Mouse (Mus musculus) lung, embryonic 15.5 days (tissue): ENCODE data around the gene Nfkbie. TPM values are rescaled to one million over a fixed set of nuclear protein-coding genes. Genes with fewer than 3 reads are reported as not detected.

Experiments used
- ATAC-seq: fragments of 200-750 bp; cut with Nextera tagmentation; 2 replicates; pipeline ENCODE4 v1.8.0; 2017; ENCODE audit warnings: moderate number of reproducible peaks, borderline replicate concordance; ENCODE audit not compliant: low FRiP score, low TSS enrichment; ENCODE audit errors: extremely low read depth
- H3K27ac ChIP-seq: fragments of 300-500 bp; sonication (generic); 2 replicates; pipeline ENCODE4 v1.5.1; 2015; ENCODE audit warnings: moderate library complexity, mild to moderate bottlenecking, inconsistent platforms
- H3K27me3 ChIP-seq: fragments of 300-500 bp; sonication (generic); 2 replicates; pipeline ENCODE4 v1.6.1; 2015; ENCODE audit warnings: inconsistent platforms
- H3K36me3 ChIP-seq: fragments of 300-500 bp; sonication (generic); 2 replicates; pipeline ENCODE4 v1.6.1; 2015; ENCODE audit warnings: inconsistent platforms
- H3K4me1 ChIP-seq: fragments of 300-500 bp; sonication (generic); 2 replicates; pipeline ENCODE4 v1.6.1; 2015; ENCODE audit warnings: inconsistent platforms
- H3K4me2 ChIP-seq: fragments of 300-500 bp; sonication (generic); 2 replicates; pipeline ENCODE4 v1.6.1; 2015; ENCODE audit warnings: inconsistent platforms, mild to moderate bottlenecking, moderate library complexity
- H3K4me3 ChIP-seq: fragments of 300-500 bp; sonication (generic); 2 replicates; pipeline ENCODE4 v1.5.1; 2015; ENCODE audit warnings: mild to moderate bottlenecking, inconsistent platforms
- H3K9ac ChIP-seq: fragments of 300-500 bp; sonication (generic); 2 replicates; pipeline ENCODE4 v1.6.1; 2015; ENCODE audit warnings: inconsistent platforms
- H3K9me3 ChIP-seq: fragments of 300-500 bp; sonication (generic); 2 replicates; pipeline ENCODE4 v1.6.1; 2016; ENCODE audit warnings: inconsistent platforms
- WGBS: fragments of 180-500 bp; shearing (Covaris S2); methylation state at CpG from one replicate; pipeline ENCODE4 v1.1.7; 2015; 5-methylcytosine and 5-hydroxymethylcytosine counted together
- polyA plus RNA-seq: library from polyadenylated mRNA; unstranded; fragments of >200 nt; fragmentation: Nextera tagmentation; extraction: Ambion mirVana; gene quantifications from 2 replicates; pipeline ENCODE4 v1.2.1, GENCODE M21; 2015

The Nfkbie gene
- polyA plus RNA-seq, 1 experiment from 2014 or later = 5.0 TPM

DNA sequence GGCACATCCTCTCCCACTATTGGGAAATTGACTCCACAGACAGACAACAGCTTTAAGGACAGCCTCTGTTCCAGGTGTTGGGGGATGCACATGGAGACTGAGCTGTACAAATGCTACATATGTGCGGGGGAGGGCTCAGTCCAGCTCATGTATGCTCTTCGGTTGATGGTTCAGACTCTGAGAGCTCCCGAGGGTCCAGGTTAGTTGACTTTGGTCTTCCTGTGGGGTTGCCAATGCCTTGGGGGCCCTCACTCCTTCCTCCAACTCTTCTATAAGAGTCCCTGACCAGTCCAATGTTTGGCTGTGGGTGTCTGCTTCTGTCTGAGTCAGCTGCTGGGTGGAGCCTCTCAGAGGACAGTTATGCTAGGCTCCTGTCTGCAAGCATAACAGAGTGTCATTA is 2.4 kb upstream of the Nfkbie start:
- Histone ChIP-seq H3K27ac (no peak overlapping the region), H3K27me3 (peaks cover 57% of the 10 kb centered on the region), H3K9ac (no peak overlapping the region), H3K4me1 (peaks cover 21% of the 10 kb centered on the region), H3K36me3 (no peaks in the 10 kb centered on the region), H3K9me3 (no peaks in the 10 kb centered on the region), H3K4me2 (no peak overlapping the region), H3K4me3 (no peak overlapping the region)
- ATAC-seq = no peak
- WGBS = 72% methylated on average over 3 of the region's 3 CpGs

DNA sequence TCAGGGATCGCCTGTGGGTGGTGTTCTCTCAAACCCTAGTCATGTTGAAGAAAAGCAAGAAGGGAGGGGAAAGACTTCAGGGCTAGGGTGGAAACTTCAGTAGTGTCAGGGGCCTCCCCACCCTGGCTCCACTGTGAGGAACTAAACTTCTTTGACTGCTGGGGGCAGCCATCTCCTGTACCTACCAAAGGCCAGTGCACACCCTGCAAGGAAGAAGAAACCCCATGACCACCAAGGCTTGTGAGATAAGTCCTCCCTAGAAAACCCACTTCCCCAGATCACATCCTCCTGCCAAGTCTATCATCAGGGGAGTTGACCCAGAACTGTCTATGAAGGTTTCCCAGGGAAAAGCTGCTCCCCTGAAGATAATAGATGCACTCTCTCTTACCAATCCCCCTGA is 1.1 kb upstream of the Nfkbie start:
- no peak for ATAC-seq
- Histone ChIP-seq H3K4me1 (peaks cover 18% of the 10 kb centered on the region), H3K4me2 (no peak overlapping the region), H3K27ac (no peak overlapping the region), H3K4me3 (no peak overlapping the region), H3K27me3 (peaks cover 45% of the 10 kb centered on the region), H3K9ac (no peak overlapping the region), H3K9me3 (no peaks in the 10 kb centered on the region), H3K36me3 (no peaks in the 10 kb centered on the region)
- 39% methylated on average over 1 of the region's 1 CpGs for WGBS

DNA sequence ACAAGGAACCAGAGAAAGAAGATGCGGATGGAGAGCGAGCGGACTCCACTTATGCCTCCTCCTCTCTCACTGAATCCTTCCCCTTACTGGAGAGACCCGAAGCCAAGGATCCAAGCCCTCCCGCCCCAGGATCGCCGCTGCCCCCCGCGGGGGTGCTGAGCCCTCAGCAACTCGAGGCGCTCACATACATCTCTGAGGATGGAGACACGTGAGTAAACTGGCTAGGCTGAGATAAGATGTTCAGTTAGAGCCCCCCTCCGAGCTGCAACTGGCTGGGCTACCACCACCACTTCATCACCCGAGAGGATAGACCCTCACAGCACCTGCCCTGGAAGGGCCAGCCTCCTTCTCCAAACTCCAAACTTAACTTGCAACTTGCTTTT is 595 bp downstream of the Nfkbie start:
- Histone ChIP-seq H3K4me1 (peaks cover 10% of the 10 kb centered on the region), H3K27ac (no peak overlapping the region), H3K9ac (peak overlapping the region; percentile 47), H3K9me3 (no peaks in the 10 kb centered on the region), H3K4me3 (peak overlapping the region; percentile 55), H3K36me3 (no peaks in the 10 kb centered on the region), H3K4me2 (peak overlapping the region; percentile 94), H3K27me3 (peaks cover 32% of the 10 kb centered on the region)
- WGBS = 2% methylated on average over 14 of the region's 14 CpGs
- ATAC-seq = no peak

DNA sequence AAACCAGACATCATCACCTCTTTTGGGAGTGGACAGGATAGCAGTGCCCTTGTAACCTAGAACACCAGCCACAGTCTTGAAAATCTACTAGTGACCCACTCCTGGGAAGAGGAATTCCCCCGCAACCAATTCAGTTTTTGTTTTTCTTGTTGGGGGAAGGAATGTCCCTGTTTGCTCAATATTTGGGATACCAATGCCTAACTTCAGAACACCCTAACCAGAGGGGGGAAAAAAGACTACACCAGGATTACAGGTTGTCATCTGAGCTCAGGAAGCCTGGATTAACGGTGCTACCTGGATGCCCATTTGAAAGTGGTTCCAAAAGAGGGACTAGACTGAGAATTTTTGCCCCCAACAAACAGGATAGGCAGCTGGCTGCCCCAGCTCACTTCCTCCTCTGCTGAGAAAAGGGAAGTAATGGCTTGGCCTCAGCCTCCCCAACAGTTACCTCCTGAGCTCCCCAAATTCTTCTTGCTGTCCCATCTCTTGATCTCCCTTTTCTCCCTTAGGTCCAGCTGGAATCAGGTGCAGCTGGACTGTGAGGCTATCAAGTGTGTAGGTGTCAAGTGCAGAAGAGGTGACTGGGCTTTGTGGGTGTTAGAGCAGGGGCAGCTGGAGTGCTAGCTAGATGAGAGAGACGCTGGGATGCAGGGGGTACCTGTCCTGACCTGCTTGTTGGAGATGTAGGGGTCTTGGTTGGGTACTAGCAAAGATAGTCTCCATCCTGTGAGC is 1.2 kb downstream of the Nfkbie start:
- Histone ChIP-seq H3K9me3 (no peaks in the 10 kb centered on the region), H3K4me2 (peak overlapping the region; percentile 94), H3K9ac (no peak overlapping the region), H3K27ac (no peak overlapping the region), H3K4me1 (peaks cover 10% of the 10 kb centered on the region), H3K4me3 (peak overlapping the region; percentile 55), H3K36me3 (no peaks in the 10 kb centered on the region), H3K27me3 (peaks cover 28% of the 10 kb centered on the region)
- ATAC-seq = no peak
- WGBS = 52% methylated on average over 3 of the region's 3 CpGs

DNA sequence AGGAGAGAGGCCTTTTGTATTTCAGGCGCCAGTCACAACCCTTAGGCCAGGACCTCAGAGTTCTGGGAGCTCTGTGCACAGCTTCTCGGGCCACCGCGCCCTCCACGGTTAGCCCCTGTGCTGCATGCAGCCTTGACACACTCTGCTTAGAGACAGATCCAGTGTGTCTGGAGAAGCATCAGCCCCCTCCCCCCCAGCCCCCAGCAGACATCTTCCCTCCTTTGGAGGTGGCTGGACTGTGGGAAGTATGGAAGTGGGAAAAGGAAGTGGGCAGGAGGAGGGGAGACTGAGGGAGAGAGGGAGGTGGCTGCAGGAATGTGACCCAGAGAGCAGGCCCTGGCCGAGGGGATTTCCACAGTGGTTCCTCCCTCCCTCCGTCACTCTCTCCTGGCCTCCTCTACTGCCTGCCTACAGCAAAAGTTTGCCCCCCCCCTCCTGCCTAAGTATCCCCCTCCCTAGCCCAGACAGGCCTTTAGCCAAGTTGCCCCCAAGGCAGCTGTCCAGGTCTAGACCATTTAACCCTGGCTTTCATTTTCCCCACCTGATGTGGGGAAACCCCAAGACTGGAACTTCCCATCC is 1.8 kb downstream of the Nfkbie start:
- peak overlapping the region; percentile 94; the same call in 1 of the 2 replicates for H3K4me2 ChIP-seq
- no peak overlapping the region for H3K27ac ChIP-seq

DNA sequence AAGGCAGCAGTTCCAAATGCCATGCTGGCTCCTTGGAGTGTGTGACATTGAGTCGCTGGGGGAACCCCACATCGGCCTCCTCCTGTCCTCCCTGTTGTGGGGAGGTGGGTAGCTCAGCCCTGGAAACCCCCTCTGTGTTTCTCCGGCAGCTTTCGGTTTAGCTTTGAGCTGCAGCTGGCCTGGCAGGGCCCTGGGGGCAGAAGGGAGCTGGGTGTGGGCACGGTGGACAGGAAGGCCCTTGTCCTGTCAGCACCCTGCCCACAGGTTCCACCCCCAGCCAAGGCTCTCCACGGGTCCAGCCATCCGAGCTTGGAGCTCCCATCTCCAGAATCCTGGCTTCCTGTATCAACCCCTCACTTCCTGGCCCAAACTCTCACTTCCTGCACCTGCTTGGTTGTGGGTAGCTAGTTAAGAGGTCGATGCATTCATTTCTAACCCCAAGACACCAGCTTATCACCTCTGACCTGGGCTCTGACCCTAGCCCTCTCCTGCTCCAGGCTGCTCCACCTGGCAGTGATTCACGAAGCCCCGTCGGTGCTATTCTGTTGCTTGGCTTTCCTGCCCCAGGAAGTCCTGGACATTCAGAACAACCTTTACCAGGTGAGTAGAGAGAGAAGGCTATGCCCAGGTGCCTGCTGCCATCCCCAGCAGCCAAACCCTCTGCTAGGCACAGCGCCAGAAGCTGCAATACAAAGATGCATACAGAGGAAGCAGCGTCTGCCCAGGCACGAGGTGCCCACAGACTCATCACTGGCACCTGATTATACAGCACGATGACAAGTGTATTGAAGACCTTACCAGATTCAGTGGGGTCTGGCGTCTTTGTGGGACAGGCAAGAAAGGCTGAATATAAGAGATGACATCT is 2.7 kb downstream of the Nfkbie start:
- peaks cover 24% of the 10 kb centered on the region for H3K27me3 ChIP-seq
- no peak overlapping the region for H3K4me3 ChIP-seq
- WGBS = 56% methylated on average over 16 of the region's 16 CpGs
- ATAC-seq = no peak
- peaks cover 7% of the 10 kb centered on the region for H3K4me1 ChIP-seq
- no peak overlapping the region for H3K4me2 ChIP-seq
- H3K9ac ChIP-seq = no peak overlapping the region
- no peaks in the 10 kb centered on the region for H3K9me3 ChIP-seq
- H3K27ac ChIP-seq = no peak overlapping the region
- H3K36me3 ChIP-seq = no peaks in the 10 kb centered on the region

More for the DNA sequence above, 1.8 kb downstream of the Nfkbie start:
- ATAC-seq = no peak
- H3K4me3 ChIP-seq = no peak overlapping the region
- peaks cover 28% of the 10 kb centered on the region for H3K27me3 ChIP-seq
- no peak overlapping the region for H3K9ac ChIP-seq
- WGBS = 56% methylated on average over 7 of the region's 7 CpGs
- H3K9me3 ChIP-seq = no peaks in the 10 kb centered on the region
- no peaks in the 10 kb centered on the region for H3K36me3 ChIP-seq
- H3K4me1 ChIP-seq = peaks cover 7% of the 10 kb centered on the region

DNA sequence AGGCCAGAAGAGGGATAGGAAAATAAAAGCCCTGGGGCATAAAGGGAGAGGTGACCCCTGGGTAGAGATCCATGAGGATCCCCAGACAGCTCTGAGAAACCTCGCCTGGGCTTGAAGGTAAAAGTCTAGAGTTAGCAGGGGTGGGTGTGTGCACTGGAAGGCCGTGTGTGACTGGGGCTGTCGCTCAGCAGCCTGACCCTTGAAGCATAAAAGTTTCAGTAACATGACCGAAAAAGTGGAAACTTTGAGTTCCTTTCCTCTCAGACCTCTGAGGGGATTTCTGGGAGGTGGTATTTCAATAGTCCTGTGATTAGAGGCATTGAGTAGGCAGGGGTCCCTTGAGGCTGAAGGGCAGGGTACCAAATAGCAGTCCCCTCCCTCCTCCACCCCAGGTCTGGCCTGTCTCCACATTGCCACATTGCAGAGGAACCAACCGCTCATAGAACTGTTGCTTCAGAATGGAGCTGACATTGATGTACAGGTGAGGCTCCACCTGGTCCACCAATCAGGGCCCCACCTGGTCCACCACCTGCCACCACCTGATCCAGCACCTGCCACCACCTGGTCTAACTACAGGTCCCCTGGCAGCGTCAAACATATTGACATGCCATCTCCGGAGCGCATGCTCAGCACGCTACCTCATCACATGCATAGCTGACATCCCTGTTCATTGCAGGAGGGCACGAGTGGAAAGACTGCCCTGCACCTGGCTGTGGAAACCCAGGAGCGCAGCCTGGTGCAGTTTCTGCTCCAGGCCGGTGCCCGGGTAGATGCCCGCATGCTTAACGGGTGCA is 4.4 kb downstream of the Nfkbie start:
- Histone ChIP-seq H3K27ac (no peak overlapping the region), H3K36me3 (no peaks in the 10 kb centered on the region), H3K4me2 (no peak overlapping the region), H3K9ac (no peak overlapping the region), H3K4me1 (peaks cover 13% of the 10 kb centered on the region), H3K27me3 (peaks cover 17% of the 10 kb centered on the region), H3K9me3 (no peaks in the 10 kb centered on the region), H3K4me3 (no peak overlapping the region)
- ATAC-seq = no peak
- 80% methylated on average over 15 of the region's 15 CpGs for WGBS

DNA sequence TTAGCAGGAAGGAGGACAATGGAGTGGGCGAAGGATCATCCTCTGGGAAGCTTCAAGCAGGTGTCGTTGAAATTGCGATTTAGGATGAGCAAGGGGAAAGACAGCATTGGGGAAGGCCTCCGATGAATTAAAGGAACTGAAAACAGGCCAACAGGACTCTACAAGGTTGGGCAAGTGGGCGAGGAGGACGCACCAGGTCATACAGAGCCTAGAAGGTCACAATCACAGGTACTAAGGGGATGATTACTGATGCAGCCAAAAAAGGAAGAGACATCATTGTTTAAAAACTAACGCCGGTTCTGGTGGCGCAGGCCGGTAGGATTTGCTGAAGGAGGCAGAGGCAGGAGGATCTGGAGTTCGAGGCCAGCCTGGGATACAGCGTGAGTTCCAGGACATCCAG is 7.7 kb downstream of the Nfkbie start:
- ATAC-seq = no peak
- no peak overlapping the region for H3K4me2 ChIP-seq
- peaks cover 21% of the 10 kb centered on the region for H3K4me1 ChIP-seq
- H3K36me3 ChIP-seq = peaks cover 26% of the 10 kb centered on the region
- H3K27ac ChIP-seq = no peak overlapping the region
- WGBS = 68% methylated on average over 12 of the region's 12 CpGs
- no peaks in the 10 kb centered on the region for H3K27me3 ChIP-seq
- H3K4me3 ChIP-seq = peak overlapping the region; percentile 96
- H3K9me3 ChIP-seq = no peaks in the 10 kb centered on the region
- H3K9ac ChIP-seq = no peak overlapping the region

DNA sequence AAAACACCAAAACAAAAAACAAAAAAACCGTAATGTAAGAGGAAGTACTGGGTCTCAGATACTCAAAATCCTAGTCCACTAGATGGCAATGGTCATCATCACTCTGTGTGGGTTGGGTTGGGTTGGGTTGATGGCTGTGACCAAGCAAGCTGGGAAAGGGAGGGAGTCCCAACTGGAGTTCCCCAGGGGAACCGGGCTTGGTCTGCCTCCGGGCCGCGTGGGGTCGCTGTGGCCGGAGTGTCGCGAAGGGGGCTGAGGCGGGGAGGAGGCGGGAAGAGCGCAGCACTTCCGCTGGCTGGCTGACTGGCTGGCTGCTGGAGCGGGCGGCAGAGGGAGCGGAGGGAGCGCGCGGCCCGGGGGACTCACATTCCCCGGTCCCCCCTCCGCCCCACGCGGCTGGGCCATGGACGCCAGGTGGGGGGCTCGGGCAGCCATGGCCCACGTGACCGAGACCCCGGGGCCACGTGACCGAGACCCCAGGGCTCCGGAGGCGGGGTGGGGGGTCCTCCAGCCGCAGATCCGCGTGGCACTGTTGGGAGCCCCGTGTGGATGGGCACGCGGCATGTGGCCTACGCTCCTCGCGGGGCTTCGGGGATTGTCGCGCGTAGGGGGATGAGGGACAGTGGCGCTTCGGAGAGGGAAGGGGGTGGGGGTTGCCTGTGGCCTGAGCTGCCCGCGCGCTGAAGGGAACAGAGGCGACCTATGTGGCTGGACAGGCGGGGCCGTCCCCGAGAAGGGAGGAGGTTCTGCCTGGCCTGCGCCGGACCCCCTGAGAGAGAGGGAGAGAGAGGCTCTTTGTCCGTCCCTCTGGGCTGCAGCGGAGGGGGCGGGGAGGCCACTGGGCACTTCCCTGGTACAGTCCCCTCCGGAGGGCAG is 8.4 kb downstream of the Nfkbie start, which contains the start of gene Slc35b2:
Gene Slc35b2, plus strand, starts transcription at position 220 of the 876 bp plus-strand sequence.
- H3K9ac ChIP-seq = peak within 1 kb of the TSS; percentile 97
- WGBS = 2% methylated on average over 61 of the region's 61 CpGs
- no peaks in the 10 kb centered on the region for H3K9me3 ChIP-seq
- peak within 1 kb of the TSS; percentile 82 for H3K27ac ChIP-seq
- H3K36me3 ChIP-seq = peaks cover 33% of the 10 kb centered on the region
- ATAC-seq = peak; percentile 89
- H3K4me1 ChIP-seq = peaks cover 23% of the 10 kb centered on the region
- peak within 1 kb of the TSS; percentile 96 for H3K4me3 ChIP-seq
- peak within 1 kb of the TSS; percentile 83 for H3K4me2 ChIP-seq
- no peaks in the 10 kb centered on the region for H3K27me3 ChIP-seq

DNA sequence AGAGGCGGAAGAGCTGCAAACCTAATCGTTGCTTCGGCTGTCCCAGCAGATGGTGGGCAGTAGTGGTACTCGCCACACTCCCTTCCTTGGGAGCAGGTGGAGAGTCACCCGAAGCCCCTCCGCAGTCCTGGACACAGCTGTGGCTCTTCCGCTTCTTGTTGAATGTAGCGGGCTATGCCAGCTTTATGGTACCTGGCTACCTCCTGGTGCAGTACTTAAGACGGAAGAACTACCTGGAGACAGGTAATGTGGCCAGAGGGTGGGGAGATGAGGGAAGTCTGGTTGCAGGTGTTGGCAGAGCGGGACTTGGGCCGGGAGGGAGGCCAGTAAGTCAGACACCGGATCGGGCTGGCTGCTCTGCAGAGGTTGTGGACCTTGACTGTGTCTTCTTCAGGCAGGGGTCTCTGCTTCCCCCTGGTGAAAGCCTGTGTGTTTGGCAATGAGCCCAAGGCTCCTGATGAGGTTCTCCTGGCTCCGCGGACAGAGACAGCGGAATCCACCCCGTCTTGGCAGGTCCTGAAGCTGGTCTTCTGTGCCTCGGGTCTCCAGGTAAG is 9.1 kb downstream of the Nfkbie start:
- Histone ChIP-seq H3K9me3 (no peaks in the 10 kb centered on the region), H3K4me1 (peaks cover 28% of the 10 kb centered on the region), H3K4me3 (peak overlapping the region; percentile 96), H3K36me3 (peaks cover 40% of the 10 kb centered on the region), H3K27ac (peak overlapping the region; percentile 82), H3K9ac (peak overlapping the region; percentile 97), H3K27me3 (no peaks in the 10 kb centered on the region), H3K4me2 (peak overlapping the region; percentile 83)
- 6% methylated on average over 18 of the region's 18 CpGs for WGBS
- ATAC-seq = no peak
